Mouse (Mus musculus) brain, embryonic 14.5 days (tissue): ENCODE results near the gene Ankrd12.

Experiments used
- CTCF ChIP-seq: fragments of 200-500 bp; IDR thresholded peaks from 2 replicates; pipeline ENCODE4 v1.5.1; 2012; ENCODE audit warnings: inconsistent platforms, mild to moderate bottlenecking, moderate library complexity, borderline replicate concordance; ENCODE audit not compliant: insufficient read depth, insufficient read length; ENCODE audit errors: extremely low read depth
- POLR2A ChIP-seq: fragments of 200-500 bp; IDR thresholded peaks from 2 replicates; pipeline ENCODE4 v1.6.1; 2012; ENCODE audit warnings: mild to moderate bottlenecking, inconsistent platforms, borderline replicate concordance; ENCODE audit not compliant: poor library complexity, insufficient read depth, insufficient read length, severe bottlenecking; ENCODE audit errors: extremely low read depth

- TF ChIP-seq POLR2A (no peak), CTCF (no peak)
Measured at GRCm38 (mm10) chr17:66048199-66048598, 28.7 kb downstream of the Ankrd12 start.
